Mouse (Mus musculus): ENCODE measurements around the gene Tctex1d4.

Gene Tctex1d4

GRCm38 (mm10) chr4:117140613-117141012, 14.0 kb downstream of the Tctex1d4 start:
- DNase-seq: no peak

- no peak for DNase-seq
Observed at GRCm38 (mm10) chr4:117143023-117143422, 16.4 kb downstream of the Tctex1d4 start.

GRCm38 (mm10) chr4:117145248-117145647, 18.7 kb downstream of the Tctex1d4 start:
- no peak for DNase-seq

- DNase-seq: peak; percentile 82
Observed at GRCm38 (mm10) chr4:117146176-117146575, 19.6 kb downstream of the Tctex1d4 start.

GRCm38 (mm10) chr4:117148047-117148713, 21.6 kb downstream of the Tctex1d4 start:
- DNase-seq: no peak

GRCm38 (mm10) chr4:117148815-117149214, 22.2 kb downstream of the Tctex1d4 start:
- no peak for DNase-seq

GRCm38 (mm10) chr4:117149291-117150211, 23.0 kb downstream of the Tctex1d4 start:
- DNase-seq: no peak

- DNase-seq: no peak
Observed at GRCm38 (mm10) chr4:117150212-117150733, 23.7 kb downstream of the Tctex1d4 start.

- DNase-seq: no peak
Observed at GRCm38 (mm10) chr4:117151416-117151815, 24.8 kb downstream of the Tctex1d4 start.

- no peak for DNase-seq
Observed at GRCm38 (mm10) chr4:117152714-117153113, 26.1 kb downstream of the Tctex1d4 start.

GRCm38 (mm10) chr4:117155020-117155791, 28.6 kb downstream of the Tctex1d4 start:
- peak; percentile 23 for DNase-seq

- DNase-seq: peak; percentile 91
Observed at GRCm38 (mm10) chr4:117155792-117156355, 29.3 kb downstream of the Tctex1d4 start, which contains the start of gene Rps8. Rps8 (minus strand) TSS chr4:117156243.

- no peak for DNase-seq
Observed at GRCm38 (mm10) chr4:117156372-117156771, 29.8 kb downstream of the Tctex1d4 start.

GRCm38 (mm10) chr4:117159666-117160065, 33.1 kb downstream of the Tctex1d4 start:
- no peak for DNase-seq

GRCm38 (mm10) chr4:117161183-117161582, 34.6 kb downstream of the Tctex1d4 start:
- DNase-seq: no peak

- DNase-seq: no peak
Observed at GRCm38 (mm10) chr4:117169936-117170335, 43.3 kb downstream of the Tctex1d4 start.
